Mouse (Mus musculus): Measurements from ENCODE around the gene Tulp3.

GRCm38 (mm10) chr6:128389185-128389584 lies 33.5 kb upstream of the Tulp3 start:
- TF ChIP-seq CTCF (IDR thresholded peaks at IDR 0.05; ENCODE audit: insufficient read depth, low read depth, low read length): no peak
- TF ChIP-seq POLR2A (IDR thresholded peaks at IDR 0.05; ENCODE audit: insufficient read depth, low read depth, low read length): no peak

All from olfactory bulb, adult 2 months (tissue).